Mouse (Mus musculus) megakaryocyte, adult 5-6 weeks (primary cell): ENCODE measurements around the gene Slc7a6os. TPM values are rescaled to one million over a fixed set of nuclear protein-coding genes. Genes with fewer than 3 reads are reported as not detected.
A peak's percentile ranks its signal among the peaks of the same experiment; 100 is the strongest.

Source experiments
- ATAC-seq: 2 replicates; pipeline ENCODE4 v1.8.0; 2016; ENCODE audit warnings: mild to moderate bottlenecking, inconsistent platforms; ENCODE audit not compliant: poor library complexity, severe bottlenecking
- total RNA-seq, 2 experiments: library from RNA; stranded (forward) in 1 of 2; stranded (reverse) in 1 of 2; fragments of 153-499, 151-499 nt in 1 of 2; fragments of 221-1000, 200-1000 nt in 1 of 2; gene quantifications; 2 replicates each; pipeline versions ENCODE4 v1.2.3 to v1.2.4; 2015 to 2017

The Slc7a6os gene
- total RNA-seq, 2 experiments from 2014 or later, result 34.1 to 34.4 TPM

- no peak for ATAC-seq
Observed at GRCm38 (mm10) chr8:106178428-106178827, 32.3 kb downstream of the Slc7a6os start.

GRCm38 (mm10) chr8:106177594-106177993, 33.1 kb downstream of the Slc7a6os start:
- ATAC-seq, result no peak

DNA sequence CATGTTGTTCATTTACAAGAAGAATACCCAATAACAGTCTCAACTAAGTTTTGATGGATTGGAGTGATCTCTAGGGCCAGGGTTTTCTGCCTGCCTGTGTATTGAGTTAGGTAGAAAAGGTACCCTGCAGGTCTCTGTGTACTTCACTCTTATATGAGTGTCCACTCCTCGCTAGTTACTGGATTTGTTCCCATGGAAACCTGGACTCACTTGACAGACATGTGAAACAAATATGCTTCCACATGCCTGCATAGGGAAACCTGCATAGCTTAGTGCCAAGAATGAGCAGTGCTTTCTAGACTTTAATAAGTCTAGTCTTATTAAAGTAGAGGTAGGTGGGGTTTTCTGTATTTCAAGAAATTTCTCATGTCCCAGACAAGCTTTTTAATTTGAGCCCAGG, 33.8 kb downstream of the Slc7a6os start:
- no peak for ATAC-seq

DNA sequence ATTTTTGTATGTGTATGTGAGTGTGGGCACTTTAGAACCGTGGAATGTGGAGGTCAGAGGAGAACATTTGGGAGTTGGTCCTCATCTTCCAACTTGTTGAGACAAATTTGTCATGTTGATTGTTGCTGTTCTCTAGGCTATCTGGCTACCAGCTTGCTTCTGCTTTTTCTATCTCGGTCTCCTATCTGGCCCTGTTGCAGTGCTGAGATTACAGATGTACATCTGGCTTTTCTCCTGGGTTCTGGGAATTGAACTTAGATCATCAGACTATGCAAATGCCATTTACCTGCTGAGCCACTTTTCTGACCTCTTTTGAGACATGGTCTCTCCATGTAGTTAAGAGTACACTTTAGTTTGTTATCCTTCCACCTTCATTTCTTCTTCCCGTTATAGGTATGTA, 37.2 kb downstream of the Slc7a6os start:
- ATAC-seq, result no peak

- no peak for ATAC-seq
Observed at GRCm38 (mm10) chr8:106169934-106170480, 40.7 kb downstream of the Slc7a6os start.

GRCm38 (mm10) chr8:106169017-106169933, 41.5 kb downstream of the Slc7a6os start:
- peak; percentile 51 for ATAC-seq

- ATAC-seq, result peak; percentile 86
Observed at GRCm38 (mm10) chr8:106168356-106169016, 42.2 kb downstream of the Slc7a6os start, which contains the start of gene Slc7a6. Gene Slc7a6, plus strand, starts transcription at chr8:106168857.

DNA sequence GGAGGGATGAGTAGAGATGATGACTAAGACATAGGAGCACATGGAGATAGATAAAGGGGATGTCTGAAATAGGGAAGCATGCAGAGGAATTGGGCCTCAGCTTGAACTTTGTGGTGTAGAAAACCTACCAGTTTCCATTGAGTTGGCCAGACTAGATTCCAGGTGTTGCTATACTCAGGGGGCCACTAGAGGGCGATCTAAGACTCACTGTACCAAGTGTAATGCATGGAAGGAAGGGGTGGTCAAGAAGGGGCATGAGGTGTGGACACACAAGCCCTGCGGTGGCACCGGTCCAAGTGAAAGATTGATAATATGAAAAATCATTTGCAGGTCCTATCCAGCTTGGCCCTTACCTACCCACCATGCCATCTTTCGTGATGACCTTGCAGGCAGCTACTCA, 45.3 kb downstream of the Slc7a6os start:
- ATAC-seq, result peak; percentile 46

DNA sequence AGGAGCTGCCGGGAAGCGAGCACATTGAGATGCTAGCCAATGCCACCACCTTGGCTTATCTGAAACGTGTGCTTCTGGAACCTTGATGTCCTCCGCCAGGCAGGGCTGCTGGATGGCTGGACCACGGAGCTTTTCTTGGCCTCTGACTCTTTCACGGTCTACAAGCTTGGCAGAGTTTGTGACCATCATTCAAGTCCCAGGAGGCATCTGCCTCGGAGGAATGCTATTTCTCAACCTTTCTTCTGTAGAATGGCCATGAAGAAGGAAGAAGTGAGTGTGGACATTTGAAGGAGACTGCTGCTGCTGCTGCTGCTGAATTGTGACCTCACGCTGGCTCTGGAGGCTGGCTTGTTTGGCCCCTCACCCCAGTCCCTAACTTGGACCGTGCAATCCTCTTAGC, 47.5 kb downstream of the Slc7a6os start:
- ATAC-seq, result no peak

DNA sequence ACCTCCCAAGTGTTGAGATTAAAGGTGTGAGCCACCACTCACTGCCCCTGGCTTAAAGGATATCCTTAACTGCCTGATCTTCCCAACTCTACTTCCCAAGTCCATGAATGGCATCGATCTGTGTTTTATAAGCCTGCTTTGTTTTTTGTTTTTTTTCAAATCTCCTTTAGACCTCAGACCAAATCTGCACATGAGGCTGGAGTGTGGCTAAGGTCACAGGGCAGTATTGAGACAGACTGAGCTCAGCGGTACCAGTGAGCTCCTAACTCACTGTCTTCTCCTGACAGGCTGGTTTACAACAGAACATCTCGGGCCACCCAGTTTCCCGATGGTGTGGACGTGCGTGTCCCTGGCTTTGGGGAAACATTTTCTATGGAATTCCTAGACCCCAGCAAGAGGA, 50.9 kb downstream of the Slc7a6os start:
- ATAC-seq, result no peak

GRCm38 (mm10) chr8:106158381-106158780, 52.4 kb downstream of the Slc7a6os start:
- ATAC-seq, result no peak

GRCm38 (mm10) chr8:106157419-106157818, 53.3 kb downstream of the Slc7a6os start:
- ATAC-seq, result no peak

GRCm38 (mm10) chr8:106152876-106153275, 57.9 kb downstream of the Slc7a6os start:
- peak; percentile 49 for ATAC-seq

DNA sequence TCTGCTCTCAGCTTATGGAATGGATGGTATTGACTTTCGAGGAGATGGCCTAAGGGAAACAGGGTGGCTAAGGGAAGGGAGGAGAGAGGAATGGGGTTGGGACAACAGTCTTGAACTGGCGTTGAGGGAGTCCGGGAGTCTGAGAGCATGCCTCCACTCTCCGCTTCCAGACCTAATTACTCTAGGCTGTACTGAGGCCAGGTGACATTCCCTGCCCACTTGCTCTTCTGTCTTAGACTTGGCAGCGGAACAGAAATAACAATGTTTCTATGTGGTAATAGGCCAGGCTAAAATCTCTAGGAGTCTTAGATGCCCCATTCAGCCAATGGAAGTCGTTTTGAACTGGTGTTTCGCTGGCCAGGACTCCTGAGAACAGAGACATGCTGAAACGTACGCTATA, 59.7 kb downstream of the Slc7a6os start:
- ATAC-seq, result no peak

Other genes starting within 250 kb of the Slc7a6os start
- 2.9 and 5.9 TPM in 2 replicates for gene Slc12a4, start 244.8 kb downstream of the Slc7a6os start, total RNA-seq (2015)
- 2.1 and 9.4 TPM in 2 replicates for gene Slc12a4, start 244.8 kb downstream of the Slc7a6os start, total RNA-seq (2017)
- not detected in 2 replicates for gene Dpep3, start 231.5 kb downstream of the Slc7a6os start, total RNA-seq (2015)
- gene Dpep3, start 231.5 kb downstream of the Slc7a6os start, total RNA-seq (2017), result not detected in 2 replicates
- gene Dus2, start 219.6 kb downstream of the Slc7a6os start, total RNA-seq (2015), result 3.8 and 4.3 TPM in 2 replicates
- 6.0 and 6.9 TPM in 2 replicates for gene Dus2, start 219.6 kb downstream of the Slc7a6os start, total RNA-seq (2017)
- gene Dpep2nb, start 205.0 kb downstream of the Slc7a6os start, total RNA-seq (2015), result 0.20 TPM in 1 of 2 replicates, not detected in the other
- gene Dpep2nb, start 205.0 kb downstream of the Slc7a6os start, total RNA-seq (2017), result not detected in 2 replicates
- 8.8 and 9.6 TPM in 2 replicates for gene Ddx28, start 199.1 kb downstream of the Slc7a6os start, total RNA-seq (2015)
- 13.7 and 13.9 TPM in 2 replicates for gene Ddx28, start 199.1 kb downstream of the Slc7a6os start, total RNA-seq (2017)
- 104 and 108 TPM in 2 replicates for gene Nfatc3, start 152.1 kb downstream of the Slc7a6os start, total RNA-seq (2015)
- gene Nfatc3, start 152.1 kb downstream of the Slc7a6os start, total RNA-seq (2017), result 26.5 and 38.4 TPM in 2 replicates
- gene Esrp2, start 74.0 kb downstream of the Slc7a6os start, total RNA-seq (2015), result not detected in 2 replicates
- gene Esrp2, start 74.0 kb downstream of the Slc7a6os start, total RNA-seq (2017), result not detected in 2 replicates
- gene Pla2g15, start 60.5 kb downstream of the Slc7a6os start, total RNA-seq (2015), result 13.8 and 15.8 TPM in 2 replicates
- 12.9 and 15.8 TPM in 2 replicates for gene Pla2g15, start 60.5 kb downstream of the Slc7a6os start, total RNA-seq (2017)
- gene Slc7a6, start 42.1 kb downstream of the Slc7a6os start, total RNA-seq (2015), result 9.7 and 10.3 TPM in 2 replicates
- 7.6 and 9.4 TPM in 2 replicates for gene Slc7a6, start 42.1 kb downstream of the Slc7a6os start, total RNA-seq (2017)
- gene Prmt7, start within 50 bp of the Slc7a6os start, total RNA-seq (2015), result 2.7 and 3.7 TPM in 2 replicates
- 10.3 and 11.6 TPM in 2 replicates for gene Prmt7, start within 50 bp of the Slc7a6os start, total RNA-seq (2017)
- gene Smpd3, start 127.1 kb upstream of the Slc7a6os start, total RNA-seq (2015), result 0.09 and 0.16 TPM in 2 replicates
- gene Smpd3, start 127.1 kb upstream of the Slc7a6os start, total RNA-seq (2017), result 0.07 and 0.24 TPM in 2 replicates
- gene Zfp90, start 204.4 kb upstream of the Slc7a6os start, total RNA-seq (2015), result 7.7 and 7.8 TPM in 2 replicates
- 8.4 and 12.0 TPM in 2 replicates for gene Zfp90, start 204.4 kb upstream of the Slc7a6os start, total RNA-seq (2017)